Mouse (Mus musculus): ENCODE data around the gene C8a. TPM values are rescaled to one million over a fixed set of nuclear protein-coding genes. Genes with fewer than 3 reads are reported as not detected.

The C8a gene
- total and polyA plus RNA-seq, 2 experiments from 2014 or later: 0.04 TPM; not detected in 1

DNA sequence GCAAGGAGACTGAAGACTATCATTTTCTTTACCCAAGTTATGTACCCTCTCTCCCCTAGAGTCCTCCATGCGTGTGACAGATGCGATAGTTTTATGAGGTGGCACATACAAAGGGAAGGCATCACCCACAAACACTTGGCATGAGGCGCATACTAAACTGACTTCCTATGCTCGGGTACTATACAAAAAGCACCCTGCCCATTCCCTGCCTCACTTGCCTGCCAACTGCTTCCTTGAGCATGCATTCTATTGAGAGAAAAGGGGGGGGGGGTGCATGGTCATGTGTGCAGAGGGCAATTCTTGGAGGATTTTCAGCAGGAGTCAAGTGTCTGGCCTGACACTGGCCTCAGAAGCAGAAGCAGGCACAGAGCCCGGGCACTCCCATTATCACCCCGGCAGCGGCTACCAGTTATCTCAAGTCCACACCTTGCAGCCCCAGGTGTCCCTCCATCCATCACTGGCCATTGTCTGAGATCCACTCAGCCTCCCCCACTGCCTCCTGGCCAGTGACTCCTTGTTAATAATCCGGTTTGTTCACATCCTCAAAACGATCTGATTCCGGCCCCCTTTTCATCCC lies 65.4 kb downstream of the C8a start:
- Histone ChIP-seq H3K36me3 (ENCODE audit: insufficient read depth, low read length) (no peaks in the 10 kb centered on the region), H3K9ac (replicated peaks; ENCODE audit: low read length) (no peak overlapping the region), H3K4me3 (ENCODE audit: low read length) (no peak overlapping the region), H3K4me2 (ENCODE audit: low read depth, low read length) (no peak overlapping the region), H3K4me1 (ENCODE audit: insufficient read depth, low read length) (0 out of 2 replicates have a peak, but pooled peaks cover 5% of the 10 kb centered on the region), H3K9me3 (ENCODE audit: low read length) (no peaks in the 10 kb centered on the region), H3K27me3 (ENCODE audit: insufficient read depth, low read length) (no peaks in the 10 kb centered on the region), H3K27ac (no peak overlapping the region)
- no peak for TF ChIP-seq CTCF (IDR thresholded peaks at IDR 0.05; ENCODE audit: low read depth)
- WGBS: 47% methylated on average over 10 of the region's 10 CpGs
- ATAC-seq (0 out of 2 replicates have a peak, but pooled peaks have one; percentile 40), DNase-seq (ENCODE audit: low spot score) (peak; percentile 44)

DNA sequence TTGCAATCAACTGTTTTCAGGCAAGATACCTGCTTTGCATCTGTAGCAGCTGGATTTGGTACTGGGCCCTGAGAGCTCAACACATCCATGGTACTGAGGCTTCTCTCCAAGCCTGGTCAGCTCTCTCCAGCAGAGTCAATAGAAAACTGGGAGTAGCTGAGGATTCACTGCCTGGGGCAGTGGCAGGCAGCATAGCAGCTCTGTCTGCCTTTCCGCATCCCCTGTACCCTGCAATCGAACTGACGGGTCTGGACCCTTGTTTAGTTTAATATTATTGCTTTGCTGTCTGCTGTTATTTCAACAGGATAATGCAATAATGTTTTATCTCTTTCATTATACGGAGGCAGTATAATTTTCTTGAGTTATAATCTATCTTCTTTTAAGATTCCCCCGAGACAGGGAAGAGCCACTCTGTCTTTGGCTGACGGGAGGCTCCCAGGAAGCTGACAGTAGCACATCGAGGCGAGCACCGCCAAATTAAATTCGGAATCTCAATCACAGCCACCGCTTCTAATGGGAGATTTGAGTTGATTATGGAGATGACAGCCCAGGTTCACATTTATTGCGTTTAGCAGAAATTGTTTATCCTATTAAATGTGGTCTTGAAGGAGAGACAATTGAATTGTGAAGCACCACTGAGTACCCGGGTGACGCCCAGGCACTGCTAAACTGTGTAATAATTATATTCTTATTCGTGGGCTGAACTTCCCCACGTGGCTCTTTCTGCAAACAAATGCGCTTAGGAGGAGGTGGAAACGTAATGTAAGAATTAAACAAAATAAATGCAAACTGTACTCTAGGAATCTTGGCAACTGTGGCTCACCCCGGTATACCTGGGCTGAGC lies 70.6 kb downstream of the C8a start:
- no peak overlapping the region for H3K4me3 ChIP-seq (ENCODE audit: low read length)
- no peak overlapping the region for H3K9ac ChIP-seq (replicated peaks; ENCODE audit: low read length)
- TF ChIP-seq CTCF (IDR thresholded peaks at IDR 0.05; ENCODE audit: low read depth): no peak
- no peak overlapping the region for H3K4me2 ChIP-seq (ENCODE audit: low read depth, low read length)
- WGBS: 67% methylated on average over 19 of the region's 19 CpGs
- ATAC-seq: no peak
- H3K27ac ChIP-seq: no peak overlapping the region
- no peaks in the 10 kb centered on the region for H3K9me3 ChIP-seq (ENCODE audit: low read length)
- H3K4me1 ChIP-seq (ENCODE audit: insufficient read depth, low read length): no peaks in the 10 kb centered on the region
- no peaks in the 10 kb centered on the region for H3K36me3 ChIP-seq (ENCODE audit: insufficient read depth, low read length)
- no peaks in the 10 kb centered on the region for H3K27me3 ChIP-seq (ENCODE audit: insufficient read depth, low read length)
- DNase-seq (ENCODE audit: low spot score): peak; percentile 9

DNA sequence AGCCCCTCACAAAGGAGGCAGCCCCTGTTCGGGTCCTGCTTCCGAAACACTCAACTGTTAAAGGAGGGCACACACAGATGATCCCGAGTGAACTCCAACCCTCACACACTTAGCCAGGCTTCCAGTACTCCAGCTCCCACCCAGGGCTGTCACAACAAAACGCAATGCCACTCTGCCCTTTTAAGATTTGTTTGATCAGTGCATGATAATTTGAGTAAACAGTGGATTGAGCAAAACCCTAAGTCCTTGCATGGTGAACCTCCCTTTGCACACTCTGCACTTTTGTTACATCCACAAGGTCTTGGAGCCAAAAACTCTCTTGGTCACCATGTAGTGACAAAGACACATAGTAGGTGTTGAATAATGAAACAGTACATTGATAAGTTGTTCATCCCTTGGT lies 72.1 kb downstream of the C8a start:
- Histone ChIP-seq H3K27ac (no peak overlapping the region), H3K27me3 (ENCODE audit: insufficient read depth, low read length) (no peaks in the 10 kb centered on the region), H3K4me2 (ENCODE audit: low read depth, low read length) (no peak overlapping the region), H3K36me3 (ENCODE audit: insufficient read depth, low read length) (no peaks in the 10 kb centered on the region), H3K4me1 (ENCODE audit: insufficient read depth, low read length) (no peaks in the 10 kb centered on the region), H3K9me3 (ENCODE audit: low read length) (no peaks in the 10 kb centered on the region), H3K4me3 (ENCODE audit: low read length) (no peak overlapping the region), H3K9ac (replicated peaks; ENCODE audit: low read length) (no peak overlapping the region)
- ATAC-seq (no peak), DNase-seq (ENCODE audit: low spot score) (no peak)
- WGBS: 88% methylated on average over 4 of the region's 4 CpGs
- TF ChIP-seq CTCF (IDR thresholded peaks at IDR 0.05; ENCODE audit: low read depth): no peak

DNA sequence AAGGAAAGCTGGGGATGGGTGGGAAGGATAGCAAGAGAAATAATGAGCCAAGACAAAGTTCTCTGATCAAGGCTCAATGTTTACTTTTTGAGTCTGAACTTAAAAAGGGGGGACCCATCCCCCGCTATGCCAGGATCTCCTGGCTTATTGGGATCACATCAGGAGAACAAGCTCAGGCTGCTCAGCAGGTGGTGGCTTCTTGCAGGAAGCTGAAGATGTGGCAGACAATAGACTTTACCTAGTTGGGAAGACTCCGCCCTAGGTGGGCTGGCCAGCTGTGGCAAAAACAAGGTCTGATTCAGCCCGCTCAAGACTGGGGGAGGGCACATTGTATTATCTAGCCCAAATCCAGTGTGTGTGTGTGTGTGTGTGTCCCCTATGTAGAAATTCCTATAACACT lies 74.6 kb downstream of the C8a start:
- Histone ChIP-seq H3K36me3 (ENCODE audit: insufficient read depth, low read length) (no peaks in the 10 kb centered on the region), H3K27ac (no peak overlapping the region), H3K4me3 (ENCODE audit: low read length) (no peak overlapping the region), H3K27me3 (ENCODE audit: insufficient read depth, low read length) (no peaks in the 10 kb centered on the region), H3K4me1 (ENCODE audit: insufficient read depth, low read length) (no peaks in the 10 kb centered on the region), H3K9me3 (ENCODE audit: low read length) (no peaks in the 10 kb centered on the region), H3K4me2 (ENCODE audit: low read depth, low read length) (no peak overlapping the region), H3K9ac (replicated peaks; ENCODE audit: low read length) (no peak overlapping the region)
- DNase-seq (ENCODE audit: low spot score): no peak
- ATAC-seq: no peak
- WGBS: 92% methylated on average over 3 of the region's 3 CpGs
- TF ChIP-seq CTCF (IDR thresholded peaks at IDR 0.05; ENCODE audit: low read depth): no peak

DNA sequence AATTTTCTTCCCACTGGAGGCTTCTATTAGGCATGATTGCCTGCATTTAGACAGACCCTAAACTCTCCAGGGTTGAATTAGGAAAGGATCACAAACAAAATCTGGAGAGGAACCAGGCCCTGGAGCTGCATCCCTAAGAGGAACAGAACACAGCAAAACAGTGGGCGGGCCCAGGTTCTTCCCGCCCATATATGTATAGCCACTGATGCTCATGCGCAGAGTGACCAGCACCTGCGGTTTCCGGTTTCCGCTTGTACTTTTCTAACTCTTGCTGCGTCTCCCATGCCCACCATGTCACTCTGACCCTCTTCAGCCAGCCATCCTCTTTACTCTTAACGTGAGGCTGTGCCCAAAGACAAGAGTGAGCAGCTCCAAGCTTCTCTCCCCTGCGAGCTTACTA lies 77.2 kb downstream of the C8a start:
- Histone ChIP-seq H3K9me3 (ENCODE audit: low read length) (no peaks in the 10 kb centered on the region), H3K36me3 (ENCODE audit: insufficient read depth, low read length) (no peaks in the 10 kb centered on the region), H3K27ac (no peak overlapping the region), H3K27me3 (ENCODE audit: insufficient read depth, low read length) (no peaks in the 10 kb centered on the region), H3K4me3 (ENCODE audit: low read length) (no peak overlapping the region), H3K9ac (replicated peaks; ENCODE audit: low read length) (no peak overlapping the region), H3K4me2 (ENCODE audit: low read depth, low read length) (no peak overlapping the region), H3K4me1 (ENCODE audit: insufficient read depth, low read length) (no peaks in the 10 kb centered on the region)
- 86% methylated on average over 9 of the region's 9 CpGs for WGBS
- ATAC-seq: no peak
- DNase-seq (ENCODE audit: low spot score): no peak
- no peak for TF ChIP-seq CTCF (IDR thresholded peaks at IDR 0.05; ENCODE audit: low read depth)

DNA sequence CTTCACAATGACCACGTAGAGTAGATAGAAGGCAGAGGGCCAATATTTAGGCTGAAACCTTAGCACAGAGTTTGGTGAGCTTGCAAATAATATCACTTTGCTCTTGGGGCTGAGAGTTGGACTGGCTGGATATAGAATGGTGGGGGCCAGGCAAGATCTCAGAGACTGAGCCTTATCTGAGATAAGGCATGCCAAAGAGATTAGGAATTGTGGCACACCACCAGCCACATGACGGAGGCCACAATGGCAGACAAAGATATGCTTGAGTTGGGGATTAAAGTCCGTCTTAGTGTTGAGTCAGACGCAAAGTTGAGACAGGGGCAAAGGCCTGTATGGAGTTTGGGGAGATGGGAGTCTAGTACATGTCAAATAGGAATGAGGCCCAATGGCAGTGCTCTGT lies 84.1 kb downstream of the C8a start:
- Histone ChIP-seq H3K9ac (replicated peaks; ENCODE audit: low read length) (no peak overlapping the region), H3K4me1 (ENCODE audit: insufficient read depth, low read length) (no peaks in the 10 kb centered on the region), H3K4me2 (ENCODE audit: low read depth, low read length) (no peak overlapping the region), H3K27me3 (ENCODE audit: insufficient read depth, low read length) (no peaks in the 10 kb centered on the region), H3K36me3 (ENCODE audit: insufficient read depth, low read length) (no peaks in the 10 kb centered on the region), H3K4me3 (ENCODE audit: low read length) (no peak overlapping the region), H3K9me3 (ENCODE audit: low read length) (no peaks in the 10 kb centered on the region), H3K27ac (no peak overlapping the region)
- DNase-seq (ENCODE audit: low spot score): no peak
- ATAC-seq: no peak
- TF ChIP-seq CTCF (IDR thresholded peaks at IDR 0.05; ENCODE audit: low read depth): no peak
- WGBS: 94% methylated on average over 4 of the region's 4 CpGs

DNA sequence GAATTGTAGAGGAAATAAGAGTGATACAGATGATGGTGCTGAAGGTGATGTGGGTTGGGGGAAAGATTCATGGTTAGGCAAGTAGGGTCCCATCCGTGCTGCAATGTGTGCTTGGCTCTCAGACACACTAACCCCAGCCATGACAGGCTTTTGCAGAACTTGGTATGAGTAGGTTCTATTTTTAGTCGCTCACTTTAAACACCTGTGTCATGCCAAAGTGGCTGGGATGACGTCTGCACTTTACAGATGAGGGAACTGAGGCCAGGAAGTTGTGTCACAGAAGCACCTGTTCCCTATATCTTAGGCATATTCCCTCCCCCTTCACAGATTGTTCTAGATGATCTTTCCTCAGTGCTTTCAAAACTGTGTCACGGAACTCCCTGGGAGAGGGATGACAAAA lies 93.9 kb downstream of the C8a start:
- Histone ChIP-seq H3K27me3 (ENCODE audit: insufficient read depth, low read length) (no peaks in the 10 kb centered on the region), H3K9me3 (ENCODE audit: low read length) (no peaks in the 10 kb centered on the region), H3K4me1 (ENCODE audit: insufficient read depth, low read length) (no peaks in the 10 kb centered on the region), H3K4me3 (ENCODE audit: low read length) (no peak overlapping the region), H3K36me3 (ENCODE audit: insufficient read depth, low read length) (no peaks in the 10 kb centered on the region), H3K27ac (no peak overlapping the region), H3K9ac (replicated peaks; ENCODE audit: low read length) (no peak overlapping the region), H3K4me2 (ENCODE audit: low read depth, low read length) (no peak overlapping the region)
- no peak for DNase-seq (ENCODE audit: low spot score)
- no peak for ATAC-seq
- no peak for TF ChIP-seq CTCF (IDR thresholded peaks at IDR 0.05; ENCODE audit: low read depth)
- WGBS: 88% methylated on average over 4 of the region's 4 CpGs

Measured in hindbrain, postnatal 0 days (tissue).